Mouse (Mus musculus) heart, adult 2 months (tissue): Measurements from ENCODE around the gene Tekt1. TPM values are rescaled to one million over a fixed set of nuclear protein-coding genes. Genes with fewer than 3 reads are reported as not detected.

Source experiments
- DNase-seq, 2 experiments: peaks; one replicate each; pipeline ENCODE4 v3.0.0; 2021
- H3K27ac ChIP-seq: fragments of 200-600 bp; 2 replicates; pipeline ENCODE4 v1.8.1; 2022
- H3K27me3 ChIP-seq: fragments of 200-500 bp; 2 replicates; pipeline ENCODE4 v1.6.1; 2012; ENCODE audit warnings: mild to moderate bottlenecking, low read length, inconsistent platforms, mixed read lengths; ENCODE audit not compliant: control insufficient read depth, insufficient read depth
- H3K36me3 ChIP-seq: fragments of 200-500 bp; 2 replicates; pipeline ENCODE4 v1.6.1; 2012; ENCODE audit warnings: low read length, inconsistent platforms; ENCODE audit not compliant: control insufficient read depth, insufficient read depth
- H3K4me1 ChIP-seq: fragments of 200-500 bp; 2 replicates; pipeline ENCODE4 v1.6.1; 2011; ENCODE audit warnings: low read length; ENCODE audit not compliant: control insufficient read depth, insufficient read depth
- H3K4me3 ChIP-seq: fragments of 200-600 bp; 2 replicates; pipeline ENCODE4 v1.8.1; 2022
- H3K79me2 ChIP-seq: fragments of 200-500 bp; replicated peaks from 2 replicates; pipeline ENCODE4 v1.6.1; 2012; ENCODE audit warnings: mild to moderate bottlenecking, inconsistent platforms, low read length, moderate library complexity, mixed read lengths; ENCODE audit not compliant: control insufficient read depth, insufficient read depth
- H3K9ac ChIP-seq: fragments of 200-500 bp; 2 replicates; pipeline ENCODE4 v1.6.1; 2012; ENCODE audit warnings: low read depth, mild to moderate bottlenecking, control low read depth, inconsistent platforms, low read length, mixed read lengths
- CTCF ChIP-seq: fragments of 200-600 bp; IDR thresholded peaks from 2 replicates; pipeline ENCODE4 v1.8.1; 2022; ENCODE audit warnings: antibody characterized with exemption, mild to moderate bottlenecking, moderate library complexity
- EP300 ChIP-seq: fragments of 200-500 bp; IDR thresholded peaks from 2 replicates; pipeline ENCODE4 v1.6.1; 2011; ENCODE audit warnings: low read depth, low read length, control low read depth; ENCODE audit not compliant: insufficient read depth
- POLR2A ChIP-seq: fragments of 200-500 bp; IDR thresholded peaks from 2 replicates; pipeline ENCODE4 v1.6.1; 2011; ENCODE audit warnings: mild to moderate bottlenecking, low read depth, low read length, control low read depth; ENCODE audit not compliant: insufficient read depth
- WGBS: fragments of 180-500 bp; shearing (Covaris S2); methylation state at CpG from one replicate; pipeline ENCODE4 v1.1.7; 2018; 5-methylcytosine and 5-hydroxymethylcytosine counted together
- intact Hi-C: fragments of 180-260 bp; cut with DNase I; formaldehyde crosslinking; loops from one replicate; pipeline ENCODE4 v1.15.1; 2025
- polyA plus RNA-seq: library from polyadenylated mRNA; depleted of rRNA; stranded (reverse); fragments of >200 nt; gene quantifications from 2 replicates; pipeline ENCODE4 v1.2.3, GENCODE M21; 2012
- total RNA-seq, 2 experiments: library from RNA; stranded (reverse); gene quantifications; 2 replicates each; pipeline ENCODE4 v1.2.3; 2021

The Tekt1 gene
- total and polyA plus RNA-seq, 3 experiments: 0.49 TPM; not detected in 2

DNA sequence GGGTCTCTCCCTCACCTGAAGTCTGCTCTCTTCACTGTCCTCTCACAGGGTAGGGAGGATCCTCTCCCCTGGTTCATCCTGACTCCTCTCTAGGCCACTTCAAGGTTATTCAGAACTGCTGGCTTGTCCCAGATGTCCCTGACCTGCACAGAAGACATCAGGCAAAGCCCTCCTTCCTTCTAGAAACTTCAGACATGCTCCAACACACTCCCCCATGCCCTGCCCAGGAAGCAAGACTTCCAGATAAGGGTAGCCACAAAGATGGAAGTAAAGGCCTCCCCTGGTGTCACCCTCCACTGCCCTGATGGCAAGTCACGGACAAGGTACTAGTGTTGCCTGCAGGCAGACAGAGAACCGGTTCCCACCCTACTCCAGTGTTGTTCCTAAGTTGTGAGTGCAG, 32.5 kb upstream of the Tekt1 start:
- no peak overlapping the region for H3K4me3 ChIP-seq
- DNase-seq: no peak

GRCm38 (mm10) chr11:72393669-72394068, 31.4 kb upstream of the Tekt1 start:
- peak; percentile 62 to 73 for DNase-seq
- no peak overlapping the region for H3K9ac ChIP-seq
- no peaks in the 10 kb centered on the region for H3K79me2 ChIP-seq
- peaks cover 4% of the 10 kb centered on the region for H3K36me3 ChIP-seq
- WGBS: 35% methylated on average over 5 of the region's 5 CpGs
- H3K4me3 ChIP-seq: no peak overlapping the region
- H3K27ac ChIP-seq: no peak overlapping the region
- H3K27me3 ChIP-seq: no peaks in the 10 kb centered on the region
- intact Hi-C loops: no loop called here
- H3K4me1 ChIP-seq: peaks cover 29% of the 10 kb centered on the region
- no peak for TF ChIP-seq POLR2A
- TF ChIP-seq CTCF: no peak
- no peak for TF ChIP-seq EP300

More for the DNA sequence above, 32.5 kb upstream of the Tekt1 start:
- intact Hi-C loops: no loop called here
- WGBS: 68% methylated on average over 2 of the region's 2 CpGs
- Histone ChIP-seq H3K27me3 (no peaks in the 10 kb centered on the region), H3K4me1 (peaks cover 29% of the 10 kb centered on the region), H3K9ac (no peak overlapping the region), H3K36me3 (peaks cover 4% of the 10 kb centered on the region), H3K27ac (no peak overlapping the region; the same call in 1 of the 2 replicates), H3K79me2 (no peaks in the 10 kb centered on the region)
- TF ChIP-seq POLR2A: no peak
- no peak for TF ChIP-seq EP300
- no peak for TF ChIP-seq CTCF

DNA sequence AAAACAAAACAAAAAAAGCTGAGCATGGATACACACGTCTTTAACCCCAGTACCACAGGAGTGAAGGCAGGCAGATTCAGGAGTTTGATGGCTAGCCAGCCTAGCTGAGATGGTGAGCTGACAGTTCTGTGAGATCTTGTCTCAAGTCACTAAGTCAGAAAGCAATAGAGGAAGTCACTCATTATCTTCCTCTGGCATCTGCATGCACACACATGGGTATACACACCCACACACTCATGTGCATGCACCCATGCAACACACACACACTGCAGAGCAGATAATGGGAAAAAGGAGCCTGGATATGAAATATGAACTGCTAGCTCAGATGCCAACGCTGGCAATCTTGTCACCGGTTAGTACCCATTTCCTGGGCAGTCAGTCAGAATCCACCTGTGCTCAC, 31.0 kb upstream of the Tekt1 start:
- Histone ChIP-seq H3K36me3 (peaks cover 4% of the 10 kb centered on the region), H3K27ac (no peak overlapping the region), H3K9ac (no peak overlapping the region), H3K4me3 (no peak overlapping the region), H3K27me3 (no peaks in the 10 kb centered on the region), H3K4me1 (peaks cover 29% of the 10 kb centered on the region), H3K79me2 (no peaks in the 10 kb centered on the region)
- intact Hi-C loops: no loop called here
- WGBS: 76% methylated on average over 3 of the region's 3 CpGs
- DNase-seq: no peak
- TF ChIP-seq CTCF (no peak), POLR2A (no peak), EP300 (no peak)

- DNase-seq: no peak
- intact Hi-C loops: no loop called here
- H3K9ac ChIP-seq: no peak overlapping the region
- no peak overlapping the region for H3K4me3 ChIP-seq
- WGBS: 90% methylated on average over 13 of the region's 13 CpGs
- H3K36me3 ChIP-seq: peaks cover 1% of the 10 kb centered on the region; the same call in 1 of the 2 replicates
- H3K27me3 ChIP-seq: no peaks in the 10 kb centered on the region
- no peaks in the 10 kb centered on the region for H3K79me2 ChIP-seq
- peaks cover 14% of the 10 kb centered on the region for H3K4me1 ChIP-seq
- TF ChIP-seq POLR2A: no peak
- no peak for TF ChIP-seq CTCF
- TF ChIP-seq EP300: no peak
- no peak overlapping the region for H3K27ac ChIP-seq
These were observed 28.9 kb upstream of the Tekt1 start for GRCm38 (mm10) chr11:72391181-72391580.

DNA sequence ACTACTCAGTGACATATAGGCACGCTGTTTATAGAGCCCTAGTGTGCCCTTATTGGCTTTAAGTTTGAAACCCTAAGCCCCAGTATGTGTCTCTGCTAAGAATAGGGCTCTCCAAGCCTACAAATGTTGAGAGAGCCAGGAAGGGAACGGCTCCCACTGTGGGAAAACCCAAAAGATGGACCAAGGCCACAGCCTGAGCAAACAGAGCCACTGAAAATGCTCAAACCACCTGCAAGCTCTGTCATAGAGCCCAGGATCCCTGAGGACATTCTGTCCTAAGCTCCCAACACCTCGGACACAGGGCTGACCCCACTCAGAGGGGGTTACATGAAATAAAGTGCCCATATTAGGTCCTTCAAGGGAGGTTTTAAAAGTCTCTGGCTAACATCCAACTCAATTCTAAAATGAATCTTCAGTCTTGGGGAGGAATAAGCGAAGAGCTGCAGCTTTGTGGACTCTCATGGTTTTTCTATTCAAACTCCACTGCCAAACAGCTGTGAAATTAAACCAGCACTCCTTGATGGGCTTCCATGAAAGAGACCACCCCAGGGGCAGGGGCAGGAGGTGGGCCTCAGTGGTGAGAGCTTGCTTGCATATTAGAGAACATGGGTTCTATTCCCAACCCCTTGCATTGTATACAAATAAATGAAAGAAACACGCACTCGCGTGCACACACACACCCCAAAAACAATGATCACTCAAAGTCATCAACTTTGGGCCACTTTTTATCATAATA, 27.3 kb upstream of the Tekt1 start:
- no peaks in the 10 kb centered on the region for H3K36me3 ChIP-seq
- H3K4me3 ChIP-seq: no peak overlapping the region
- no peak overlapping the region for H3K27ac ChIP-seq
- H3K27me3 ChIP-seq: no peaks in the 10 kb centered on the region
- H3K9ac ChIP-seq: no peak overlapping the region
- peaks cover 4% of the 10 kb centered on the region for H3K4me1 ChIP-seq
- intact Hi-C loops: no loop called here
- WGBS: 76% methylated on average over 7 of the region's 7 CpGs
- no peak for DNase-seq
- no peak for TF ChIP-seq CTCF
- no peaks in the 10 kb centered on the region for H3K79me2 ChIP-seq

DNA sequence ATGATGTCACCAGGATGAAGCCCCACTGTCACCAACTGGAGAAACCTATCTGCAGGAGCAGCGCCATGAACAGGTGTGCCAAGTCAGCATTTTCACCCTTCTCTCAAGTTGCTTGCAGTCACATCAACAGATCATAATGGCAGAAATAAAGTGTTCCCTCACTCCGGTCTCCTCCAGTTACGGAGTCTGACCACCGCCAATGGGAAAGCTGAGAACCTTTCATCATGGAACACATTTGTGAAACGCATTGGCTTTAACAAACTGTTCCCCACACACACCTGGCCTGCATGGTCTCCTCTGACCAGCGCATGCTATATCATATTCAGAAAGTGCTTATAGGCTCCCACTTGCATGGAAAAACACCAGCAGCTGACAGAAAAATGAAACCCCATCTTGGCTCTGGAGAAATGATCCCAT, 25.9 kb upstream of the Tekt1 start:
- H3K79me2 ChIP-seq: no peaks in the 10 kb centered on the region
- DNase-seq: no peak
- intact Hi-C loops: no loop called here
- no peaks in the 10 kb centered on the region for H3K27me3 ChIP-seq
- no peaks in the 10 kb centered on the region for H3K4me1 ChIP-seq
- H3K36me3 ChIP-seq: no peaks in the 10 kb centered on the region
- H3K4me3 ChIP-seq: no peak overlapping the region
- WGBS: 98% methylated on average over 6 of the region's 6 CpGs
- H3K27ac ChIP-seq: no peak overlapping the region
- no peak for TF ChIP-seq CTCF
- no peak for TF ChIP-seq POLR2A
- no peak for TF ChIP-seq EP300
- no peak overlapping the region for H3K9ac ChIP-seq

- WGBS: 94% methylated on average over 4 of the region's 4 CpGs
- no peaks in the 10 kb centered on the region for H3K36me3 ChIP-seq
- TF ChIP-seq EP300 (no peak), CTCF (no peak), POLR2A (no peak)
- H3K27me3 ChIP-seq: no peaks in the 10 kb centered on the region
- H3K4me1 ChIP-seq: no peaks in the 10 kb centered on the region
- no peak overlapping the region for H3K4me3 ChIP-seq
- intact Hi-C loops: no loop called here
- H3K27ac ChIP-seq: no peak overlapping the region
- H3K79me2 ChIP-seq: no peaks in the 10 kb centered on the region
- no peak for DNase-seq
- no peak overlapping the region for H3K9ac ChIP-seq
These were observed 17.1 kb upstream of the Tekt1 start for GRCm38 (mm10) chr11:72379351-72379750.
